Mouse (Mus musculus): ENCODE results near the gene Ralgps2. TPM values are rescaled to one million over a fixed set of nuclear protein-coding genes. Genes with fewer than 3 reads are reported as not detected.
A peak's percentile ranks its signal among the peaks of the same experiment; 100 is the strongest.

Gene Ralgps2
- polyA plus RNA-seq, 1 experiment from 2014 or later: 55.2 TPM

DNA sequence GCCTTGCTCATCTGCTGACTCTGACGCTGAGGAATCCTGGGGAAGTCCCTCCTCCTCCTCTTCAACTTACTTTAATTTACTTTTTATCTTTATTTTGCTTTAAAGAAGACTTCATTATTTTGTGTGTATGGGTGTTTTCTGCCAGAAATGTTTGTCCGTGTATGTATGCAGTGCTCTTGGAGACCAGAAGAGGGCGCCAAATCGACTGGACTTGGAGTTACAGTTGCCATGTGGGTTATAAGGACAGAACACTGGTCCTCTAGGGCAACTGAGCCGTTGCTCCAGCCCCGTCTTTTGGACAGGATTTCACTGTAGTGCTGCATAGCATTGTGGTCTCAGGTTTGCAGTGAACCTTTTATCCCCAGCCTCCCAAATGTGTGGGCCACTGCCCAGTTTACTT is 174.8 kb downstream of the Ralgps2 start:
- Histone ChIP-seq H3K27ac (no peak overlapping the region), H3K4me1 (peaks cover 11% of the 10 kb centered on the region), H3K27me3 (ENCODE audit: insufficient read depth, poor library complexity, severe bottlenecking) (0 out of 2 replicates have a peak, but pooled peaks cover under 1% of the 10 kb centered on the region), H3K9me3 (peaks cover 7% of the 10 kb centered on the region; the same call in 1 of the 2 replicates), H3K36me3 (peaks cover 5% of the 10 kb centered on the region; the same call in 1 of the 2 replicates), H3K4me3 (no peak overlapping the region)
- WGBS: 64% methylated on average over 6 of the region's 6 CpGs
- no peak for DNase-seq (ENCODE audit: low spot score)

DNA sequence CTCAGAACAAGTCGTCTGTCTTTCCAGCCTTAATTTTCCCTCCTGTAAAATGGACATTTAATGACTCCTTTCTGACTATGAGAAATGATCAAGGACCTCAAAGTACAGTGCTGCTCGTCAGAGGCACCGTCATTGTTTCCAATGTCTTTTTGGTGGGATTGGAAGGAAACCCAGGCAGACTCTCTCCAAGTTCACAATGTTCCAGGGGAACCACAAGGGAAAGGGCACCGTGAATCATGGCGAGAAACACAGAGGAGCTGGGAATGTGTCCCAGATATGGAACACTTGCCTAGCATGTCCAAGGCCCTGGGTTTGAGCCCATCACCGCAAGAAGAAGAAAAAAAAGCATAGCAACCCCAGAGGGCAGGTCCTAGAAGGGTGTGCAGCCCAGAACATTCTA is 176.1 kb downstream of the Ralgps2 start:
- 87% methylated on average over 6 of the region's 6 CpGs for WGBS
- peaks cover 7% of the 10 kb centered on the region; the same call in 1 of the 2 replicates for H3K9me3 ChIP-seq
- 0 out of 2 replicates have a peak, but pooled peaks cover 5% of the 10 kb centered on the region for H3K4me1 ChIP-seq
- H3K4me3 ChIP-seq: no peak overlapping the region
- H3K27me3 ChIP-seq (ENCODE audit: insufficient read depth, poor library complexity, severe bottlenecking): no peaks in the 10 kb centered on the region
- H3K36me3 ChIP-seq: peaks cover 5% of the 10 kb centered on the region; the same call in 1 of the 2 replicates
- no peak overlapping the region for H3K27ac ChIP-seq
- DNase-seq (ENCODE audit: low spot score): no peak

DNA sequence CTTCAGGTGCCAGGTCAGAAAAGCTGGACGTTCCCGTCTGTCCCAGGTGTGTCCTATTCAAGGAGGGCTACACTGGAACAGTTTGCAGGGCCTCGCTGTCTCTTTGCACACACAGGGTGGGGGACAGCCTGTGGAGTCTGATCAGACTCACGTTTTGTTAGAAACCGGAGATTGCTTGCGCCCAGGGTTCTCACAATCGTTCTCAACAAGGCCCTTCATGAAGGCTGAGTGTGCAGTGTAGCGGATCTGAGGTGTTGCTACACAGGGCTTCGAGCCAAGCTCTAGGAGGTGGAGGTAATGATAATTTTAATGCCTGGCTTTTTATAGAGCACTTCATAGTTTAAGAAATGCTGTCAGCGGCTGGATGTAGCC is 178.0 kb downstream of the Ralgps2 start:
- 0 out of 2 replicates have a peak, but pooled peaks cover 10% of the 10 kb centered on the region for H3K4me1 ChIP-seq
- WGBS: 83% methylated on average over 10 of the region's 10 CpGs
- H3K27ac ChIP-seq: no peak overlapping the region
- no peak overlapping the region for H3K4me3 ChIP-seq
- no peaks in the 10 kb centered on the region for H3K36me3 ChIP-seq
- peaks cover under 1% of the 10 kb centered on the region; the same call in 1 of the 2 replicates for H3K9me3 ChIP-seq
- no peak for DNase-seq (ENCODE audit: low spot score)
- H3K27me3 ChIP-seq (ENCODE audit: insufficient read depth, poor library complexity, severe bottlenecking): no peaks in the 10 kb centered on the region

GRCm38 (mm10) chr1:156760549-156761429 is 178.6 kb downstream of the Ralgps2 start:
- Histone ChIP-seq H3K4me1 (0 out of 2 replicates have a peak, but pooled peaks cover 10% of the 10 kb centered on the region), H3K27ac (no peak overlapping the region)
- 74% methylated on average over 13 of the region's 13 CpGs for WGBS

DNA sequence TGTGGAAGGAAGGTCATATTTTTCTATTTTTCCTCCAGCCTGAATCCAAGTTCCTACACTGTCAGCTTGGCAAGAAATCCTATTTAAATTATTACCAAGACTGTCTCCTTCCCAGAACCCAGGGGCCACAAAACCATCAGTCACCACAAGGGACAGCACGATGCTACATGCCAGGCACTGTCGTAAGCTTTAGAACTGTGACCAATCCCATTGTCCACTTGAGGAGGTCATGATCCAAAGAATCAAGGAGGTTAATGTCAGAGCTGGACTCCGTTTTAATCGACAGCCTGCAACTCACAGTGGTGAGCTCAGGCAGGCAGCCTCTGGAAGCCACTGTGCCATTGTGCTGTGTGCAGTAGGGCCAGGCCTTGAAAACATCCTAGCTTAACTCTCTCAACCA is 181.1 kb downstream of the Ralgps2 start:
- no peak overlapping the region for H3K27ac ChIP-seq
- H3K4me1 ChIP-seq: peaks cover 21% of the 10 kb centered on the region
- no peak for DNase-seq (ENCODE audit: low spot score)
- no peaks in the 10 kb centered on the region for H3K36me3 ChIP-seq
- H3K9me3 ChIP-seq: no peaks in the 10 kb centered on the region
- 72% methylated on average over 4 of the region's 4 CpGs for WGBS
- H3K27me3 ChIP-seq (ENCODE audit: insufficient read depth, poor library complexity, severe bottlenecking): no peaks in the 10 kb centered on the region
- no peak overlapping the region for H3K4me3 ChIP-seq

More at GRCm38 (mm10) chr1:156760549-156761429, 178.6 kb downstream of the Ralgps2 start:
- Histone ChIP-seq H3K4me3 (no peak overlapping the region), H3K9me3 (no peaks in the 10 kb centered on the region), H3K27me3 (ENCODE audit: insufficient read depth, poor library complexity, severe bottlenecking) (no peaks in the 10 kb centered on the region), H3K36me3 (no peaks in the 10 kb centered on the region)
- no peak for DNase-seq (ENCODE audit: low spot score)

DNA sequence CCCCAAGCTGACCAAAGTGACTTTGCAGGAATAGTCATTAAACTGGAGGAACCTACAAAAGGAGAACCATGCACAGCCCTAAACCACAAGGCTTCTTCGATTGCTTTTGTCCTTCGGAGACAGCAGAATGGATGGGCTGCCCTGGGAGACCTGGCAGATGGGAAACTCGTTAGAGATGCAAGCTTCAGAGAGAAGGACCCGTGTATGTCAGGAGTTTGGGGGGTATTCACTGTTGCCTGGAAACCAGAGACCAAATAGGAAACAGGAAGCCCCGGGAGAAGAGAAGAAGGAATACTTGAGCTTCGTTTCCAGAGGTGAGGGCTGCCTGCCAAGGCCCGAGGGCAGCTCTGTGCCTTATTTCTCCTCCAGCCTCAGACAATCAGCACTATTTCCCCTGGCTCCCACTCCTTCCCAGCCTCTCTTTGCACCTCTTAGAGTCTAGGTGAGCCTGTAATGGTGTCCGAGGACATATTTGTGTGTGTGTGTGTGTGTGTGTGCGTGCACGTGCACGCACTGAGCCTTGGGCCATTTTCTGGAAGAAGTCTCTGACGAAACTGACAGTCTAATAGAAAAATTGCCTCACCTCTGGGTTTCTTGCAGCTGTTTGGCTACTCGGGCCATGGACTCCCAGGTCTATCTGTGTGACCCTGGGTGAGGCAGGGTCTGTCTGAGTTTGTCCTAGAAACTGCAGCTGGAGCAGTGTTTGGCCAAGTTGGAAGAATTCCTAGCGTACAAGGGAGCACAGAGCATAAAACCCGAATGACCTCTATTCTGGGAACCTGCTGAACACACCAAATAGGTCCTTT is 184.6 kb downstream of the Ralgps2 start:
- no peaks in the 10 kb centered on the region for H3K27me3 ChIP-seq (ENCODE audit: insufficient read depth, poor library complexity, severe bottlenecking)
- WGBS: 57% methylated on average over 15 of the region's 15 CpGs
- H3K4me3 ChIP-seq: no peak overlapping the region
- H3K36me3 ChIP-seq: no peaks in the 10 kb centered on the region
- H3K9me3 ChIP-seq: no peaks in the 10 kb centered on the region
- no peak for DNase-seq (ENCODE audit: low spot score)
- peaks cover 33% of the 10 kb centered on the region for H3K4me1 ChIP-seq
- H3K27ac ChIP-seq: 0 out of 2 replicates have a peak overlapping the region, but pooled peaks have one; percentile 24

Other genes with a start within 250 kb of the Ralgps2 start
- gene Fam20b, start 220.5 kb downstream of the Ralgps2 start, polyA plus RNA-seq (2016; fragmentation: Nextera tagmentation; extraction: Ambion mirVana): 21.8 and 24.4 TPM in 2 replicates
- 0.79 and 1.9 TPM in 2 replicates for gene Angptl1, start 101.1 kb downstream of the Ralgps2 start, polyA plus RNA-seq (2016; fragmentation: Nextera tagmentation; extraction: Ambion mirVana)
- gene Tex35, start 169.1 kb upstream of the Ralgps2 start, polyA plus RNA-seq (2016; fragmentation: Nextera tagmentation; extraction: Ambion mirVana): not detected in 2 replicates